Comparison of ENCODE assay signal across 25 mouse cellular contexts in the genomic region with DNA sequence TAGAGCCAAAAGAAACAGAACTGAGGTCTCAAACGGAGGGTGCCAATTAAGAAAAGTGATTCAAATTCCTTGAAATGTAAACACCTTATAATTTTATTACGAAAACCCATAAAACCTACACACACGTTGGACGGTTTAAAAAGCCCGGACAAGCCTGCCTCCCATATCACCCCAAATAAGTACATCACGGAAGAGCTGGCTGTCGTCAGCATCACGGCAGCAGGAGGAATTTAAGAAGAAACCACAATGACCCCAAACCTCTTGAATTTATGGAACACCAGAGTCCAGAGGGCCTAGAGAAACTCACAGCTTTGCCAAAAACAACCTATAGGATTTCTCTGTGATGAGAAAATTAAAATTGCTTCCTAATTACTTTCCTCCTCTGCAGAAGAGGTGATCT. TPM values are rescaled to one million over a fixed set of nuclear protein-coding genes. Genes with fewer than 3 reads are reported as not detected.
DNase-seq lines count a peak whose midpoint lies in the region; ATAC-seq and TF ChIP-seq lines count a peak whose summit lies in the region.
"Had no signal": no experiment of that assay in that cellular context is flagged by ENCODE, and none has a peak within 500 bp of the region (broad histone marks: within the 10 kb centered on the region; RNA-seq: fewer than 3 reads in every experiment).

No protein-coding gene starts in this region.

- H3K27me3 ChIP-seq in heart, embryonic 13.5 days (replicated peaks), result no peaks in the 10 kb centered on the region
- no peaks in the 10 kb centered on the region for H3K27me3 ChIP-seq in limb, embryonic 12.5 days
- no peaks in the 10 kb centered on the region for H3K27me3 ChIP-seq in limb, embryonic 10.5 days (ENCODE audit: low read depth, poor library complexity, severe bottlenecking)
- H3K27me3 ChIP-seq in limb, embryonic 13.5 days, result no peaks in the 10 kb centered on the region
- H3K27me3 ChIP-seq in liver, postnatal 0 days (ENCODE audit: insufficient read depth, low read length), result no peaks in the 10 kb centered on the region
- H3K27me3 ChIP-seq: hindbrain, embryonic 13.5 days; neural tube, embryonic 13.5 days; stomach, embryonic 15.5 days had no signal

- 43% methylated on average over 8 of the region's 8 CpGs for WGBS in heart, embryonic 13.5 days
- WGBS in limb, embryonic 12.5 days, result 30% methylated on average over 8 of the region's 8 CpGs
- 69% methylated on average over 8 of the region's 8 CpGs for whole genome bisulfite sequencing in limb, embryonic 10.5 days
- 20% methylated on average over 8 of the region's 8 CpGs for WGBS in limb, embryonic 13.5 days
- 79% methylated on average over 8 of the region's 8 CpGs for WGBS in liver, postnatal 0 days (ENCODE audit: insufficient replicate concordance)

- H3K4me2 ChIP-seq in heart, embryonic 13.5 days, result no peak overlapping the region
- no peak overlapping the region for H3K4me2 ChIP-seq in limb, embryonic 12.5 days
- no peak overlapping the region for H3K4me2 ChIP-seq in limb, embryonic 13.5 days (replicated peaks)
- H3K4me2 ChIP-seq in liver, postnatal 0 days (ENCODE audit: low read depth, low read length), result no peak overlapping the region
- H3K4me2 ChIP-seq: hindbrain, embryonic 13.5 days; neural tube, embryonic 13.5 days; stomach, embryonic 15.5 days had no signal

- no peak for ATAC-seq in heart, embryonic 13.5 days (ENCODE audit: extremely low read depth, insufficient number of reproducible peaks, low FRiP score, low TSS enrichment)
- ATAC-seq in limb, embryonic 12.5 days (ENCODE audit: insufficient number of reproducible peaks, insufficient read depth, low FRiP score, low TSS enrichment, low read depth), result no peak
- peak; percentile 58 for ATAC-seq in limb, embryonic 13.5 days (ENCODE audit: low FRiP score, low read depth)
- no peak for ATAC-seq in liver, postnatal 0 days
- ATAC-seq: forebrain, embryonic 14.5 days; midbrain, embryonic 16.5 days had no signal

- H3K36me3 ChIP-seq in heart, embryonic 13.5 days, result no peaks in the 10 kb centered on the region
- H3K36me3 ChIP-seq in limb, embryonic 12.5 days, result no peaks in the 10 kb centered on the region
- peaks cover 22% of the 10 kb centered on the region for H3K36me3 ChIP-seq in limb, embryonic 10.5 days
- peaks cover 4% of the 10 kb centered on the region; the same call in 1 of the 2 replicates for H3K36me3 ChIP-seq in limb, embryonic 13.5 days
- H3K36me3 ChIP-seq in liver, postnatal 0 days (replicated peaks; ENCODE audit: insufficient read depth, low read length), result no peaks in the 10 kb centered on the region
- H3K36me3 ChIP-seq: hindbrain, embryonic 13.5 days; midbrain, embryonic 10.5 days; neural tube, embryonic 13.5 days; stomach, embryonic 15.5 days had no signal

- peaks cover 85% of the 10 kb centered on the region for H3K4me1 ChIP-seq in heart, embryonic 13.5 days
- peaks cover 90% of the 10 kb centered on the region for H3K4me1 ChIP-seq in limb, embryonic 12.5 days (replicated peaks)
- peaks cover 82% of the 10 kb centered on the region for H3K4me1 ChIP-seq in limb, embryonic 10.5 days
- H3K4me1 ChIP-seq in limb, embryonic 13.5 days, result peaks cover 91% of the 10 kb centered on the region
- H3K4me1 ChIP-seq in liver, postnatal 0 days (ENCODE audit: insufficient read depth), result no peaks in the 10 kb centered on the region

- no peak for TF ChIP-seq EP300 in liver, postnatal 0 days (IDR thresholded peaks at IDR 0.05; ENCODE audit: low read depth)

- no peak overlapping the region for H3K4me3 ChIP-seq in heart, embryonic 13.5 days
- no peak overlapping the region for H3K4me3 ChIP-seq in limb, embryonic 12.5 days (replicated peaks)
- no peak overlapping the region for H3K4me3 ChIP-seq in limb, embryonic 10.5 days
- no peak overlapping the region for H3K4me3 ChIP-seq in limb, embryonic 13.5 days
- H3K4me3 ChIP-seq in liver, postnatal 0 days (ENCODE audit: low read depth, low read length), result no peak overlapping the region
- H3K4me3 ChIP-seq: gastrocnemius, adult 2 months; hindbrain, embryonic 13.5 days; midbrain, embryonic 10.5 days; myocyte; neural tube, embryonic 13.5 days; stomach, embryonic 15.5 days had no signal

- no peak for TF ChIP-seq CTCF in liver, postnatal 0 days (IDR thresholded peaks at IDR 0.05; ENCODE audit: low read depth)

- 0 out of 2 replicates have a peak overlapping the region, but pooled peaks have one; percentile 92 for H3K27ac ChIP-seq in heart, embryonic 13.5 days (replicated peaks)
- H3K27ac ChIP-seq in limb, embryonic 12.5 days, result peak overlapping the region; percentile 26
- H3K27ac ChIP-seq in limb, embryonic 10.5 days, result no peak overlapping the region
- no peak overlapping the region for H3K27ac ChIP-seq in limb, embryonic 13.5 days
- H3K27ac ChIP-seq in liver, postnatal 0 days (ENCODE audit: low read depth), result no peak overlapping the region
- H3K27ac ChIP-seq: hindbrain, embryonic 13.5 days; liver, embryonic 14.5 days; macrophage; midbrain, embryonic 10.5 days; neural tube, embryonic 13.5 days; stomach, embryonic 15.5 days had no signal

- no peak overlapping the region for H3K9ac ChIP-seq in heart, embryonic 13.5 days
- no peak overlapping the region for H3K9ac ChIP-seq in limb, embryonic 12.5 days (replicated peaks)
- H3K9ac ChIP-seq in limb, embryonic 13.5 days, result no peak overlapping the region
- no peak overlapping the region for H3K9ac ChIP-seq in liver, postnatal 0 days (replicated peaks)
- H3K9ac ChIP-seq: hindbrain, embryonic 13.5 days; liver, embryonic 14.5 days; neural tube, embryonic 13.5 days; stomach, embryonic 15.5 days had no signal

- DNase-seq in heart, adult 9 months (ENCODE audit: low spot score in 2 of 2), result no peak
- DNase-seq in limb, embryonic 10.5 days (ENCODE audit: low spot score), result no peak
- no peak for DNase-seq in layer of hippocampus, postnatal 25 days (ENCODE audit: extremely low spot score in 1 of 2, low spot score in 1 of 2)
- DNase-seq in liver, postnatal 0 days, result no peak
- DNase-seq in cerebellum, adult 9-10 months, result no peak
- DNase-seq: adrenal gland, postnatal 25 days; cerebellum, adult 8-10 months; gastrocnemius, adult 2 months; heart, adult 11 months; heart, postnatal 36 days; kidney, postnatal 14 days; retina, postnatal 1 day; thymus, adult 2 months had no signal

- no peaks in the 10 kb centered on the region for H3K9me3 ChIP-seq in heart, embryonic 13.5 days
- no peaks in the 10 kb centered on the region for H3K9me3 ChIP-seq in limb, embryonic 12.5 days
- H3K9me3 ChIP-seq in limb, embryonic 10.5 days (replicated peaks), result no peaks in the 10 kb centered on the region
- H3K9me3 ChIP-seq in limb, embryonic 13.5 days, result no peaks in the 10 kb centered on the region
- H3K9me3 ChIP-seq in liver, postnatal 0 days (ENCODE audit: low read length), result no peaks in the 10 kb centered on the region
- H3K9me3 ChIP-seq: hindbrain, embryonic 13.5 days; midbrain, embryonic 10.5 days; neural tube, embryonic 13.5 days; stomach, embryonic 15.5 days had no signal

RNA-seq across cellular contexts. Expression of a gene that starts 27.0 kb away (rescaled TPM):
- polyA plus RNA-seq in heart, embryonic 13.5 days (2015; fragmentation: Nextera tagmentation; extraction: Ambion mirVana), result 16.4 and 16.5 TPM in 2 replicates
- polyA plus RNA-seq in limb, embryonic 12.5 days (2016; fragmentation: Nextera tagmentation; extraction: Ambion mirVana), result 44.2 and 45.2 TPM in 2 replicates
- 37.9 and 40.1 TPM in 2 replicates for polyA plus RNA-seq in limb, embryonic 10.5 days (2016; fragmentation: Nextera tagmentation; extraction: Ambion mirVana)
- 25.7 and 25.8 TPM in 2 replicates for polyA plus RNA-seq in limb, embryonic 13.5 days (2015; fragmentation: Nextera tagmentation; extraction: Ambion mirVana)
- 1 to 10 TPM in 1 of 2 experiments, under 1 TPM in 1; 0.86 to 1.1 TPM for total RNA-seq in layer of hippocampus, postnatal 25 days (2021)
- polyA plus RNA-seq in liver, postnatal 0 days (2015; fragmentation: Nextera tagmentation; extraction: Ambion mirVana), result 0.05 and 0.18 TPM in 2 replicates
- polyA plus RNA-seq: macrophage had no signal

Comparison
In these comparisons a context has a peak if more than half of its experiments do, and no peak if none do; other contexts are left out.
1. H3K27ac ChIP-seq: peak in heart, embryonic 13.5 days (single experiment) and limb, embryonic 12.5 days (single experiment); none in limb, embryonic 10.5 days (single experiment), limb, embryonic 13.5 days (single experiment) and liver, postnatal 0 days (single experiment).
2. RNA of a gene that starts 27.0 kb away (polyA plus RNA-seq): 44.2 to 45.2 TPM in limb, embryonic 12.5 days, 37.9 to 40.1 TPM in limb, embryonic 10.5 days, 25.7 to 25.8 TPM in limb, embryonic 13.5 days and 16.4 to 16.5 TPM in heart, embryonic 13.5 days; 0.05 to 0.18 TPM in liver, postnatal 0 days; every median in the first group is over 10 times any median in the second.